ENCODE assay signal across 9 mouse cellular contexts in the genomic region with DNA sequence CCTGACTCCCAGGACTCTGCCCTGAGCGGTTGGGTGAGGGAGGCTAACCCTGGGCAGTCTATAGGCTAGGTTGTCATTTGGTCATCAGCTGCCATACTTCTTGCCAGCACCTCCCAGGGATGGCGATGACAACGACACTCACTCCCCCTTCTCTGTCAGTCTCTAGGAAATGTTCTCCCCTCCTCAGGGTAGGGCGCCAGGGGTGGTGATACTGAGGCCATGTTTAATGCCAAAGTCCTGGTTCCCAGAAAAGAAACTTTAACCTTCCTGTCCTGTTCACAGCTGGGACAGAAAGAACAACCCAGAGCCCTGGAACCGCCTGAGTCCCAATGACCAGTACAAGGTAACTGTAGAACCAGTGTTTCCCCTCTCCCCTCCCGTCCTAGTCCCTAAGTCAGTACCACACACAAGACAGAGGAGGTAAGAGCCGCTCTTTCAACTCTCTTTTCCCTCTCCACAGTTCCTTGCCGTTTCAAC. TPM values are rescaled to one million over a fixed set of nuclear protein-coding genes. Genes with fewer than 3 reads are reported as not detected.
DNase-seq lines count a peak whose midpoint lies in the region; ATAC-seq and TF ChIP-seq lines count a peak whose summit lies in the region.
"Had no signal": no experiment of that assay in that cellular context is flagged by ENCODE, and none has a peak within 500 bp of the region (broad histone marks: within the 10 kb centered on the region; RNA-seq: fewer than 3 reads in every experiment).

No protein-coding gene starts in this region.

- TF ChIP-seq EP300 in heart, postnatal 0 days (IDR thresholded peaks at IDR 0.05; ENCODE audit: low read depth): no peak
- no peak for TF ChIP-seq EP300 in ES-Bruce4 (IDR thresholded peaks at IDR 0.05; ENCODE audit: insufficient read depth, low read depth, low read length)

- peaks cover 32% of the 10 kb centered on the region for H3K27me3 ChIP-seq in heart, postnatal 0 days (ENCODE audit: control insufficient read depth, insufficient read depth, low read length)
- H3K27me3 ChIP-seq in ES-Bruce4 (ENCODE audit: control insufficient read depth, insufficient read depth, low read length, poor library complexity, severe bottlenecking): no peaks in the 10 kb centered on the region
- H3K27me3 ChIP-seq in embryonic facial prominence, embryonic 12.5 days: peaks cover 75% of the 10 kb centered on the region
- H3K27me3 ChIP-seq in liver, embryonic 12.5 days (replicated peaks): peaks cover 68% of the 10 kb centered on the region

- H3K36me3 ChIP-seq in heart, postnatal 0 days (replicated peaks; ENCODE audit: control insufficient read depth, insufficient read depth, low read length): peaks cover 30% of the 10 kb centered on the region
- H3K36me3 ChIP-seq in ES-Bruce4 (ENCODE audit: control insufficient read depth, insufficient read depth, low read length, poor library complexity, severe bottlenecking): peaks cover 9% of the 10 kb centered on the region
- peaks cover 32% of the 10 kb centered on the region for H3K36me3 ChIP-seq in embryonic facial prominence, embryonic 12.5 days
- H3K36me3 ChIP-seq in liver, embryonic 12.5 days: peaks cover 42% of the 10 kb centered on the region

- H3K27ac ChIP-seq in heart, postnatal 0 days (ENCODE audit: low read depth): peak overlapping the region; percentile 63
- no peak overlapping the region for H3K27ac ChIP-seq in ES-Bruce4 (ENCODE audit: insufficient read depth, low read length)
- H3K27ac ChIP-seq in embryonic facial prominence, embryonic 12.5 days: no peak overlapping the region
- H3K27ac ChIP-seq in liver, embryonic 12.5 days: peak overlapping the region; percentile 27; the same call in 1 of the 2 replicates

- DNase-seq in heart, postnatal 0 days (ENCODE audit: low spot score): no peak
- no peak for DNase-seq in heart, adult 18-20 months
- DNase-seq in thymus, postnatal 10 days (ENCODE audit: low spot score in 2 of 2): no peak
- DNase-seq in spleen, adult 18-20 months: no peak

- no peaks in the 10 kb centered on the region for H3K9me3 ChIP-seq in heart, postnatal 0 days (replicated peaks; ENCODE audit: control insufficient read depth, low read length)
- H3K9me3 ChIP-seq in ES-Bruce4 (replicated peaks; ENCODE audit: control insufficient read depth, insufficient read depth, low read length, poor library complexity, severe bottlenecking): no peaks in the 10 kb centered on the region
- H3K9me3 ChIP-seq in embryonic facial prominence, embryonic 12.5 days: no peaks in the 10 kb centered on the region
- H3K9me3 ChIP-seq in liver, embryonic 12.5 days (replicated peaks): no peaks in the 10 kb centered on the region

- no peak for ATAC-seq in heart, postnatal 0 days (ENCODE audit: insufficient read depth, low read depth)
- ATAC-seq in embryonic facial prominence, embryonic 12.5 days (ENCODE audit: insufficient number of reproducible peaks, insufficient read depth, low FRiP score, low TSS enrichment): no peak
- no peak for ATAC-seq in liver, embryonic 12.5 days
- ATAC-seq in cerebellum, adult (ENCODE audit: insufficient number of reproducible peaks, low FRiP score, low TSS enrichment): no peak

- no peak for TF ChIP-seq CTCF in heart, postnatal 0 days (IDR thresholded peaks at IDR 0.05; ENCODE audit: low read depth)
- no peak for TF ChIP-seq CTCF in ES-Bruce4 (IDR thresholded peaks at IDR 0.05; ENCODE audit: low read depth, low read length)

- H3K9ac ChIP-seq in heart, postnatal 0 days (replicated peaks; ENCODE audit: low read depth, low read length): peak overlapping the region; percentile 28; the same call in 1 of the 2 replicates
- H3K9ac ChIP-seq in ES-Bruce4 (ENCODE audit: low read depth, poor library complexity, severe bottlenecking): no peak overlapping the region
- 0 out of 2 replicates have a peak overlapping the region, but pooled peaks have one; percentile 35 for H3K9ac ChIP-seq in embryonic facial prominence, embryonic 12.5 days
- H3K9ac ChIP-seq in liver, embryonic 12.5 days: peak overlapping the region; percentile 28; the same call in 1 of the 2 replicates

- H3K4me3 ChIP-seq in heart, postnatal 0 days (ENCODE audit: low read depth, low read length): peak overlapping the region; percentile 28
- peak overlapping the region; percentile 2; the same call in 1 of the 2 replicates for H3K4me3 ChIP-seq in ES-Bruce4 (ENCODE audit: low read depth, low read length)
- H3K4me3 ChIP-seq in embryonic facial prominence, embryonic 12.5 days: no peak overlapping the region; the same call in 1 of the 2 replicates
- 0 out of 2 replicates have a peak overlapping the region, but pooled peaks have one; percentile 11 for H3K4me3 ChIP-seq in liver, embryonic 12.5 days

- no peak for TF ChIP-seq POLR2A in ES-Bruce4 (IDR thresholded peaks at IDR 0.05; ENCODE audit: insufficient read depth, low read length)

- H3K4me1 ChIP-seq in heart, postnatal 0 days (ENCODE audit: control insufficient read depth, insufficient read depth): peaks cover 32% of the 10 kb centered on the region
- H3K4me1 ChIP-seq in ES-Bruce4 (ENCODE audit: control insufficient read depth, insufficient read depth, low read length): peaks cover 7% of the 10 kb centered on the region
- H3K4me1 ChIP-seq in embryonic facial prominence, embryonic 12.5 days: peaks cover 54% of the 10 kb centered on the region
- H3K4me1 ChIP-seq in liver, embryonic 12.5 days: peaks cover 94% of the 10 kb centered on the region

- peak overlapping the region; percentile 48 for H3K4me2 ChIP-seq in heart, postnatal 0 days (ENCODE audit: low read depth, low read length)
- H3K4me2 ChIP-seq in embryonic facial prominence, embryonic 12.5 days (replicated peaks): peak overlapping the region; percentile 42
- H3K4me2 ChIP-seq in liver, embryonic 12.5 days: peak overlapping the region; percentile 81

- 37% methylated on average over 8 of the region's 8 CpGs for whole genome bisulfite sequencing in heart, postnatal 0 days
- WGBS in embryonic facial prominence, embryonic 12.5 days: 14% methylated on average over 8 of the region's 8 CpGs
- 30% methylated on average over 8 of the region's 8 CpGs for WGBS in liver, embryonic 12.5 days (ENCODE audit: insufficient replicate concordance)

RNA-seq across cellular contexts. Expression of a gene that starts 1.3 kb away (rescaled TPM):
- total RNA-seq in heart, postnatal 0 days (2014; rRNA removed; ENCODE audit: low replicate concordance): 43.8 and 68.3 TPM in 2 replicates
- 46.4 and 47.6 TPM in 2 replicates for polyA plus RNA-seq in heart, postnatal 0 days (2015; fragmentation: Nextera tagmentation; extraction: Ambion mirVana)
- total RNA-seq in heart, adult 18-20 months (2021): 10 to 100 TPM; 23.9 to 27.0 TPM
- polyA plus RNA-seq in ES-Bruce4 (2011; ENCODE audit: insufficient read depth, insufficient read length, low read depth, missing spikeins): 5.4 and 5.7 TPM in 2 replicates
- 2.9 and 3.4 TPM in 2 replicates for polyA plus RNA-seq in embryonic facial prominence, embryonic 12.5 days (2016; fragmentation: Nextera tagmentation; extraction: Ambion mirVana)
- polyA plus RNA-seq in liver, embryonic 12.5 days (2016; fragmentation: Nextera tagmentation; extraction: Ambion mirVana): 12.9 and 14.8 TPM in 2 replicates
- total RNA-seq: neutrophil, adult 5-6 weeks had no signal

RNA-seq across cellular contexts. Expression of a gene that starts 6.2 kb away (rescaled TPM):
- total RNA-seq in heart, postnatal 0 days (2014; rRNA removed; ENCODE audit: low replicate concordance): 109 and 161 TPM in 2 replicates
- polyA plus RNA-seq in heart, postnatal 0 days (2015; fragmentation: Nextera tagmentation; extraction: Ambion mirVana): 47.9 and 51.5 TPM in 2 replicates
- total RNA-seq in heart, adult 18-20 months (2021): 10 to 100 TPM; 39.3 to 44.7 TPM
- 67.4 and 68.2 TPM in 2 replicates for polyA plus RNA-seq in ES-Bruce4 (2011; ENCODE audit: insufficient read depth, insufficient read length, low read depth, missing spikeins)
- polyA plus RNA-seq in embryonic facial prominence, embryonic 12.5 days (2016; fragmentation: Nextera tagmentation; extraction: Ambion mirVana): 82.4 and 88.2 TPM in 2 replicates
- polyA plus RNA-seq in liver, embryonic 12.5 days (2016; fragmentation: Nextera tagmentation; extraction: Ambion mirVana): 181 and 185 TPM in 2 replicates

RNA-seq across cellular contexts. Expression of a gene that starts 14.5 kb away (rescaled TPM):
- total RNA-seq in heart, postnatal 0 days (2014; rRNA removed; ENCODE audit: low replicate concordance): 0.08 TPM in 1 of 2 replicates, not detected in the other
- 0.30 TPM in 1 of 2 replicates, not detected in the other for polyA plus RNA-seq in heart, postnatal 0 days (2015; fragmentation: Nextera tagmentation; extraction: Ambion mirVana)
- total RNA-seq in heart, adult 18-20 months (2021): under 1 TPM; 0.37 to 0.54 TPM
- 1.9 and 2.6 TPM in 2 replicates for polyA plus RNA-seq in ES-Bruce4 (2011; ENCODE audit: insufficient read depth, insufficient read length, low read depth, missing spikeins)
- 5.9 and 7.9 TPM in 2 replicates for polyA plus RNA-seq in embryonic facial prominence, embryonic 12.5 days (2016; fragmentation: Nextera tagmentation; extraction: Ambion mirVana)
- polyA plus RNA-seq in liver, embryonic 12.5 days (2016; fragmentation: Nextera tagmentation; extraction: Ambion mirVana): 0.24 and 0.45 TPM in 2 replicates

RNA-seq across cellular contexts. Expression of a gene that starts 18.3 kb away (rescaled TPM):
- not detected in 2 replicates for total RNA-seq in heart, postnatal 0 days (2014; rRNA removed; ENCODE audit: low replicate concordance)
- 0.41 and 0.49 TPM in 2 replicates for polyA plus RNA-seq in heart, postnatal 0 days (2015; fragmentation: Nextera tagmentation; extraction: Ambion mirVana)
- under 1 TPM; 0.35 to 0.39 TPM for total RNA-seq in heart, adult 18-20 months (2021)
- polyA plus RNA-seq in ES-Bruce4 (2011; ENCODE audit: insufficient read depth, insufficient read length, low read depth, missing spikeins): 0.79 TPM in 1 of 2 replicates, not detected in the other
- polyA plus RNA-seq in embryonic facial prominence, embryonic 12.5 days (2016; fragmentation: Nextera tagmentation; extraction: Ambion mirVana): 6.5 and 8.0 TPM in 2 replicates
- 0.10 and 0.23 TPM in 2 replicates for polyA plus RNA-seq in liver, embryonic 12.5 days (2016; fragmentation: Nextera tagmentation; extraction: Ambion mirVana)
- total RNA-seq: neutrophil, adult 5-6 weeks had no signal

Comparison
In these comparisons a context has a peak if more than half of its experiments do, and no peak if none do; other contexts are left out.
1. H3K27ac ChIP-seq: peak in heart, postnatal 0 days (single experiment) and liver, embryonic 12.5 days (single experiment); none in ES-Bruce4 (single experiment) and embryonic facial prominence, embryonic 12.5 days (single experiment).
2. Peak in every context shown above with its lines, with median percentiles within 50 percentile points of each other: H3K4me2 ChIP-seq.